Mouse (Mus musculus) embryonic facial prominence, embryonic 13.5 days (tissue): ENCODE measurements around the gene Frmd6. TPM values are rescaled to one million over a fixed set of nuclear protein-coding genes. Genes with fewer than 3 reads are reported as not detected.
A peak's percentile ranks its signal among the peaks of the same experiment; 100 is the strongest.

Experiments used
- ATAC-seq: fragments of 200-750 bp; cut with Nextera tagmentation; 2 replicates; pipeline ENCODE4 v1.8.0; 2017; ENCODE audit warnings: low read depth; ENCODE audit not compliant: insufficient number of reproducible peaks, insufficient read depth, low FRiP score, low TSS enrichment
- H3K27ac ChIP-seq: fragments of 300-500 bp; sonication (generic); 2 replicates; pipeline ENCODE4 v1.5.1; 2015; ENCODE audit warnings: moderate library complexity, mild to moderate bottlenecking, inconsistent platforms
- H3K27me3 ChIP-seq: fragments of 300-500 bp; sonication (generic); 2 replicates; pipeline ENCODE4 v1.6.1; 2015; ENCODE audit warnings: mild to moderate bottlenecking, inconsistent platforms
- H3K36me3 ChIP-seq: fragments of 300-500 bp; sonication (generic); 2 replicates; pipeline ENCODE4 v1.6.1; 2015; ENCODE audit warnings: mild to moderate bottlenecking, inconsistent platforms
- H3K4me1 ChIP-seq: fragments of 300-500 bp; sonication (generic); 2 replicates; pipeline ENCODE4 v1.6.1; 2015; ENCODE audit warnings: inconsistent platforms
- H3K4me2 ChIP-seq: fragments of 300-500 bp; sonication (generic); 2 replicates; pipeline ENCODE4 v1.6.1; 2015; ENCODE audit warnings: moderate library complexity, mild to moderate bottlenecking, inconsistent platforms
- H3K4me3 ChIP-seq: fragments of 300-500 bp; sonication (generic); 2 replicates; pipeline ENCODE4 v1.5.1; 2015; ENCODE audit warnings: mild to moderate bottlenecking, inconsistent platforms
- H3K9ac ChIP-seq: fragments of 300-500 bp; sonication (generic); 2 replicates; pipeline ENCODE4 v1.6.1; 2015; ENCODE audit warnings: mild to moderate bottlenecking, inconsistent platforms
- H3K9me3 ChIP-seq: fragments of 300-500 bp; sonication (generic); 2 replicates; pipeline ENCODE4 v1.6.1; 2016; ENCODE audit warnings: inconsistent platforms
- WGBS: fragments of 180-500 bp; shearing (Covaris S2); methylation state at CpG from one replicate; pipeline ENCODE4 v1.1.7; 2015; ENCODE audit warnings: mixed read lengths; 5-methylcytosine and 5-hydroxymethylcytosine counted together
- polyA plus RNA-seq: library from polyadenylated mRNA; unstranded; fragments of >200 nt; fragmentation: Nextera tagmentation; extraction: Ambion mirVana; gene quantifications from 2 replicates; pipeline ENCODE4 v1.2.1, GENCODE M21; 2015

Frmd6 gene
- polyA plus RNA-seq, 1 experiment from 2014 or later: 72.0 TPM

- Histone ChIP-seq H3K9me3 (no peaks in the 10 kb centered on the region), H3K27me3 (no peaks in the 10 kb centered on the region), H3K4me3 (no peak overlapping the region), H3K36me3 (peaks cover 83% of the 10 kb centered on the region), H3K27ac (no peak overlapping the region), H3K9ac (no peak overlapping the region), H3K4me1 (peaks cover 6% of the 10 kb centered on the region; the same call in 1 of the 2 replicates), H3K4me2 (no peak overlapping the region)
- no peak for ATAC-seq
- WGBS: 87% methylated on average over 14 of the region's 14 CpGs
Measured at GRCm38 (mm10) chr12:70883141-70883540, 57.8 kb downstream of the Frmd6 start.

GRCm38 (mm10) chr12:70884113-70884512, 58.8 kb downstream of the Frmd6 start:
- H3K36me3 ChIP-seq: peaks cover 82% of the 10 kb centered on the region

DNA sequence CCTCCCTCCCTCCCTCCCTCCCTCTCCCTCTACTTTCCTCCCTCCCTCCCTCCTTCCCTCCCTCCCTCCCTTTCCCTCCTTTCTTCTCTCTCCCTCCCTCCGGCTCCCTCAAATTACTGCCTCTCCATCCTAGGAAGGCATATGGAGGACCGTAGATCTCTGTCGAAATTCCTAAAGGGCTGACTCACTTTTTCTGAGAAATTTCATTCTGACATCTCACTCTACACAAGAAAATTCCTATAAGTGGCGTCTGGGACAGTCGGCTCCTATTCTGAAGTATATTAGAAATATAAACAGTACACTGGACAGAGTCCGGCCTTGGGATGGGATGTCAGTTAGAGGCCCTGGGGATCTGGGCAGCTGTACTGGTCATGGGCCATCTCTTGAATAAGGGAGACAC, 59.7 kb downstream of the Frmd6 start:
- ATAC-seq: no peak
- H3K36me3 ChIP-seq: peaks cover 82% of the 10 kb centered on the region

More at GRCm38 (mm10) chr12:70884113-70884512, 58.8 kb downstream of the Frmd6 start:
- no peak for ATAC-seq
- H3K4me3 ChIP-seq: no peak overlapping the region
- no peak overlapping the region for H3K27ac ChIP-seq
- no peaks in the 10 kb centered on the region for H3K27me3 ChIP-seq
- 84% methylated on average over 7 of the region's 7 CpGs for WGBS
- no peaks in the 10 kb centered on the region for H3K9me3 ChIP-seq
- H3K9ac ChIP-seq: no peak overlapping the region
- peaks cover 6% of the 10 kb centered on the region; the same call in 1 of the 2 replicates for H3K4me1 ChIP-seq
- H3K4me2 ChIP-seq: no peak overlapping the region

GRCm38 (mm10) chr12:70885576-70885975, 60.3 kb downstream of the Frmd6 start:
- H3K27me3 ChIP-seq: no peaks in the 10 kb centered on the region
- no peak for ATAC-seq
- no peak overlapping the region for H3K4me3 ChIP-seq
- no peak overlapping the region for H3K4me2 ChIP-seq
- 85% methylated on average over 10 of the region's 10 CpGs for WGBS
- peaks cover 6% of the 10 kb centered on the region; the same call in 1 of the 2 replicates for H3K4me1 ChIP-seq
- peaks cover 82% of the 10 kb centered on the region for H3K36me3 ChIP-seq
- no peak overlapping the region for H3K27ac ChIP-seq
- no peaks in the 10 kb centered on the region for H3K9me3 ChIP-seq
- H3K9ac ChIP-seq: no peak overlapping the region

More for the DNA sequence above, 59.7 kb downstream of the Frmd6 start:
- Histone ChIP-seq H3K27me3 (no peaks in the 10 kb centered on the region), H3K27ac (no peak overlapping the region), H3K9ac (no peak overlapping the region), H3K4me1 (peaks cover 6% of the 10 kb centered on the region; the same call in 1 of the 2 replicates), H3K9me3 (no peaks in the 10 kb centered on the region), H3K4me2 (no peak overlapping the region), H3K4me3 (no peak overlapping the region)
- WGBS: 73% methylated on average over 6 of the region's 6 CpGs

DNA sequence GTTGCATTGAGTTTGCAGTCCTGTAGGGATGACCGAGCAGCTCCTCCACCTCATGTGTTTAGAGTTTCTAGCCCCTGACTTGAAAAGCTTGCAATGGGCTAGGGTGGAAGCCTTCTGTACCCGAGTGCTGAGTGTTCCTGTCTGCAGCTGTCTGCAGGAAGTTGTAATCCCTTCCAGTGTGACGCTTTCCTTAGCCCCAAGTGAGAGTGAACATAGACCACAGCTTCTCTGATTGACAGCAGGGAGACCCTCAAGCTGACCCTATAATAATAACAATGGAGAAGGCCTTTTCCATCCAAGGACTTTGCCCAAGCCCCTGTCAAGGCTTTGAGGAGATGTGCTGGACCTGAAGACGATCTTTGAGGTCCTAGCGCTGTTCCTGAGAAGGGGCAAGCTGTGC, 65.1 kb downstream of the Frmd6 start:
- Histone ChIP-seq H3K27me3 (no peaks in the 10 kb centered on the region), H3K4me3 (no peak overlapping the region), H3K9ac (no peak overlapping the region), H3K4me1 (peaks cover 6% of the 10 kb centered on the region; the same call in 1 of the 2 replicates), H3K4me2 (no peak overlapping the region), H3K9me3 (no peaks in the 10 kb centered on the region), H3K36me3 (peaks cover 88% of the 10 kb centered on the region), H3K27ac (no peak overlapping the region)
- WGBS: 82% methylated on average over 5 of the region's 5 CpGs
- no peak for ATAC-seq

DNA sequence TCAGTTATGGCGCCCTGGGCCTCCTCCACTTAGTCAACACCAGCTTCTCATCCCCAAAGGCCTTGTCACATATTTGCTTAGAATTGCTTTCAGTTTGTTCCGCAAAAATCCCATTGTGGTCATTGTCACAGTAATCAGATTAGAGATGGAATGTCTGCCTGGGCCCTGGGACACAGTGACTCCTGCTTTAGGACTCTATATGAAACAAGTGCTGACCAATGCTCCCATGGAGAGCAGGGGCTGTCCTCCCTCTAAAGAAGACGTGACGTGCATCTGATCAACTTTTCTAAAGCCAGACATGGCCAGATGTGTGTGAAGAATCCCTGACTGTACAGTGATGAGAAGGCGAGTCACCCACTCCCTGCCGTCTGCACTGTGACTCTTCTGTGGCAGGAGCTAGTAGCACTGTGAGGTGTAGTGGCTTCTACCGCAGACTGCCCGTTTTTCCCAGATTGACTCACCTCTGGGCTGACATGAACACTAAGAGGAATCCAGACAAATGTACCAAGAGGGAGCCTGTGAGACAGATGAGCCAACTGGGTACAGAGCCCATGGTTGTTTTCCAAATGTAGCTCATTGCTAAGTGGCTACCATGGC, 65.7 kb downstream of the Frmd6 start:
- peaks cover 6% of the 10 kb centered on the region; the same call in 1 of the 2 replicates for H3K4me1 ChIP-seq
- WGBS: 83% methylated on average over 8 of the region's 8 CpGs
- H3K4me3 ChIP-seq: no peak overlapping the region
- H3K27me3 ChIP-seq: no peaks in the 10 kb centered on the region
- H3K27ac ChIP-seq: no peak overlapping the region
- H3K36me3 ChIP-seq: peaks cover 85% of the 10 kb centered on the region
- no peak overlapping the region for H3K4me2 ChIP-seq
- H3K9ac ChIP-seq: no peak overlapping the region
- ATAC-seq: no peak
- no peaks in the 10 kb centered on the region for H3K9me3 ChIP-seq

DNA sequence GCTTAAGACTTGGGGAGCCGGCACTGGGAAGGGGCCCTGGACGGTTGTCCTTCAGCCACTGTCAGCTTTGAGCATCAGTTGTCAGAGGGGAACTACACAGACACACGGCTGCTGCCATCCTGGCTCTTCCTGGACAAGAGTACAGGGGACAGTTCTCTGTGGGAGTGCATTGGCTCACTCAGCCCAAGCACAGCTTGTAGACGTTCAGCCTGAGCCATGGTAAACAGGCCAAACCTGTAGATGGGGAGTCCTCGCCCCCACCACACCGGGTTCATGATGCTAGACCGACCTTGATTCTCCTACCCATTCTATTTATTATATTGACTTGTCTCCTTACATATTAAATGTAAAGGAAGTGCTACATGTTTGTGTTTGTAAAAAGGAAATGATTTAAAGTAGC, 70.0 kb downstream of the Frmd6 start:
- Histone ChIP-seq H3K9me3 (no peaks in the 10 kb centered on the region), H3K4me2 (no peak overlapping the region), H3K9ac (no peak overlapping the region), H3K27me3 (no peaks in the 10 kb centered on the region), H3K36me3 (peaks cover 93% of the 10 kb centered on the region), H3K27ac (no peak overlapping the region), H3K4me1 (no peaks in the 10 kb centered on the region), H3K4me3 (no peak overlapping the region)
- WGBS: 82% methylated on average over 7 of the region's 7 CpGs
- no peak for ATAC-seq

GRCm38 (mm10) chr12:70896068-70896467, 70.8 kb downstream of the Frmd6 start:
- Histone ChIP-seq H3K9ac (no peak overlapping the region), H3K27ac (no peak overlapping the region), H3K4me3 (no peak overlapping the region), H3K36me3 (peaks cover 90% of the 10 kb centered on the region), H3K27me3 (no peaks in the 10 kb centered on the region), H3K4me2 (no peak overlapping the region), H3K9me3 (no peaks in the 10 kb centered on the region), H3K4me1 (no peaks in the 10 kb centered on the region)
- ATAC-seq: no peak
- 87% methylated on average over 10 of the region's 10 CpGs for WGBS

- Histone ChIP-seq H3K4me3 (no peak overlapping the region), H3K27me3 (no peaks in the 10 kb centered on the region), H3K27ac (no peak overlapping the region), H3K9me3 (no peaks in the 10 kb centered on the region), H3K36me3 (peaks cover 88% of the 10 kb centered on the region), H3K9ac (no peak overlapping the region), H3K4me2 (no peak overlapping the region), H3K4me1 (no peaks in the 10 kb centered on the region)
- WGBS: 72% methylated on average over 8 of the region's 8 CpGs
- no peak for ATAC-seq
Measured at GRCm38 (mm10) chr12:70897434-70897833, 72.1 kb downstream of the Frmd6 start.

GRCm38 (mm10) chr12:70898450-70898849, 73.1 kb downstream of the Frmd6 start:
- 82% methylated on average over 8 of the region's 8 CpGs for WGBS
- H3K27ac ChIP-seq: no peak overlapping the region
- peaks cover 88% of the 10 kb centered on the region for H3K36me3 ChIP-seq
- ATAC-seq: no peak
- H3K4me1 ChIP-seq: no peaks in the 10 kb centered on the region
- no peaks in the 10 kb centered on the region for H3K9me3 ChIP-seq
- H3K9ac ChIP-seq: no peak overlapping the region
- no peak overlapping the region for H3K4me2 ChIP-seq
- H3K27me3 ChIP-seq: no peaks in the 10 kb centered on the region
- H3K4me3 ChIP-seq: no peak overlapping the region

DNA sequence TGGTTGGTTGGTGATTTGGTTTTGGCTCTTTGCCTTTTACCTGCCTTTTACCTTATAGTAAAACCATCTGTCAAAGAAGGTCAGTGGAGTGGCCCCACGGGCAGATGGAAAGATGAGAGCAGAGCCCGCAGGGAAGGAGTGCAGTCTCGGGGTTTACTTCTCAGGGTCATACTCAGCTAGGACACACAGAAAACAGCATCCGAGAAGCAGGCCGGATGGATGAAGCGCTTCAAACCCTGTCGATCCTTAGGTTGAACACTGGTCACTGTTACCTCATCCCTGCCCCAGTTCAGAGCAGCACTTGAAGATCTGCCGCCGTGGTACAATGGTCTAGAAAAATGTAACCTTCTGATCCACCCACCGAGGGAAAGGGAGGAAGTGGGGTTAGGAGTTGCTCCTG, 79.2 kb downstream of the Frmd6 start:
- no peaks in the 10 kb centered on the region for H3K9me3 ChIP-seq
- H3K4me2 ChIP-seq: no peak overlapping the region
- H3K4me1 ChIP-seq: peaks cover 12% of the 10 kb centered on the region
- H3K9ac ChIP-seq: no peak overlapping the region
- H3K36me3 ChIP-seq: peaks cover 43% of the 10 kb centered on the region
- H3K4me3 ChIP-seq: no peak overlapping the region
- H3K27me3 ChIP-seq: no peaks in the 10 kb centered on the region
- WGBS: 86% methylated on average over 10 of the region's 10 CpGs
- no peak overlapping the region for H3K27ac ChIP-seq
- ATAC-seq: no peak

- 60% methylated on average over 9 of the region's 9 CpGs for WGBS
- Histone ChIP-seq H3K4me1 (peaks cover 17% of the 10 kb centered on the region), H3K36me3 (peaks cover 24% of the 10 kb centered on the region), H3K9ac (no peak overlapping the region), H3K4me3 (no peak overlapping the region), H3K27ac (peak overlapping the region; percentile 53; the same call in 1 of the 2 replicates), H3K27me3 (no peaks in the 10 kb centered on the region), H3K4me2 (no peak overlapping the region), H3K9me3 (no peaks in the 10 kb centered on the region)
- no peak for ATAC-seq
Measured at GRCm38 (mm10) chr12:70906867-70907266, 81.6 kb downstream of the Frmd6 start.
